Mouse (Mus musculus): Measurements from ENCODE around the gene Tha1. TPM values are rescaled to one million over a fixed set of nuclear protein-coding genes. Genes with fewer than 3 reads are reported as not detected.

Gene Tha1
- polyA plus RNA-seq, 1 experiment from 2014 or later, result 2.7 TPM

GRCm38 (mm10) chr11:117822728-117823241, 50.5 kb downstream of the Tha1 start:
- WGBS, result 96% methylated on average over 7 of the region's 7 CpGs
- DNase-seq (ENCODE audit: low spot score) (no peak), ATAC-seq (ENCODE audit: insufficient read depth, low FRiP score, low TSS enrichment) (no peak)
- no peaks in the 10 kb centered on the region for H3K36me3 ChIP-seq (ENCODE audit: control insufficient read depth, insufficient read depth, low read length)
- H3K4me3 ChIP-seq (ENCODE audit: low read depth, low read length), result no peak overlapping the region
- no peak overlapping the region for H3K9ac ChIP-seq (ENCODE audit: low read length)
- no peak overlapping the region for H3K4me2 ChIP-seq (ENCODE audit: low read depth)
- H3K4me1 ChIP-seq (ENCODE audit: control insufficient read depth, insufficient read depth, low read length), result peaks cover 19% of the 10 kb centered on the region
- no peaks in the 10 kb centered on the region for H3K9me3 ChIP-seq (ENCODE audit: control insufficient read depth, low read length)
- no peak overlapping the region for H3K27ac ChIP-seq (ENCODE audit: low read depth, low read length)
- no peaks in the 10 kb centered on the region for H3K27me3 ChIP-seq (ENCODE audit: control insufficient read depth, insufficient read depth, low read length)

DNA sequence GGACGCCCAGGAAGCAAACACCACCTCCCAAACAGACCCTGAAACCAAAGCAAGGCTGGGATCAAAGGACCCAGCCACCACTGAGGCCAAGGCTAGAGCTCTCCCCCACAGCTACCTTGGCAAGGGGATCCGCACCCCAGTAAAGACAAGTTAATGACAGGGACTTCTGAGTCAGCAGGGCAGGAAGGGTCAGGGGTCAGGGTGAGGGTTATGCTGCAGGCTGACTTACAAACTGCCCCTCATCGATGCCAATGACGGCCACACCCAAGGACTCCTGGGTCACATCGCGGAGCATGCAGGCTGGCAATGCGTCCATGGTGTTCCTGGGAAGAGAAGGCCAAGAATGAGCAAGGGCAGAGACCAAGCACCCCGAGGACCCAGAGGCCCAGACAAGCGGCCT, 51.4 kb downstream of the Tha1 start:
- ATAC-seq (ENCODE audit: insufficient read depth, low FRiP score, low TSS enrichment) (no peak), DNase-seq (ENCODE audit: low spot score) (no peak)
- H3K9me3 ChIP-seq (ENCODE audit: control insufficient read depth, low read length), result no peaks in the 10 kb centered on the region
- no peak overlapping the region for H3K27ac ChIP-seq (ENCODE audit: low read depth, low read length)
- peaks cover 19% of the 10 kb centered on the region for H3K4me1 ChIP-seq (ENCODE audit: control insufficient read depth, insufficient read depth, low read length)
- no peaks in the 10 kb centered on the region for H3K36me3 ChIP-seq (ENCODE audit: control insufficient read depth, insufficient read depth, low read length)
- WGBS, result 87% methylated on average over 9 of the region's 9 CpGs
- H3K27me3 ChIP-seq (ENCODE audit: control insufficient read depth, insufficient read depth, low read length), result no peaks in the 10 kb centered on the region
- H3K4me2 ChIP-seq (ENCODE audit: low read depth), result no peak overlapping the region
- H3K9ac ChIP-seq (ENCODE audit: low read length), result no peak overlapping the region
- no peak overlapping the region for H3K4me3 ChIP-seq (ENCODE audit: low read depth, low read length)

GRCm38 (mm10) chr11:117820173-117820572, 53.1 kb downstream of the Tha1 start:
- no peak overlapping the region for H3K4me2 ChIP-seq (ENCODE audit: low read depth)
- WGBS, result 100% methylated on average over 7 of the region's 7 CpGs
- H3K27me3 ChIP-seq (ENCODE audit: control insufficient read depth, insufficient read depth, low read length), result no peaks in the 10 kb centered on the region
- DNase-seq (ENCODE audit: low spot score), result no peak
- H3K9ac ChIP-seq (ENCODE audit: low read length), result no peak overlapping the region
- H3K36me3 ChIP-seq (ENCODE audit: control insufficient read depth, insufficient read depth, low read length), result peaks cover 4% of the 10 kb centered on the region; the same call in 1 of the 2 replicates
- peaks cover 9% of the 10 kb centered on the region for H3K4me1 ChIP-seq (ENCODE audit: control insufficient read depth, insufficient read depth, low read length)
- H3K27ac ChIP-seq (ENCODE audit: low read depth, low read length), result no peak overlapping the region
- ATAC-seq (ENCODE audit: insufficient read depth, low FRiP score, low TSS enrichment), result no peak
- no peak overlapping the region for H3K4me3 ChIP-seq (ENCODE audit: low read depth, low read length)
- no peaks in the 10 kb centered on the region for H3K9me3 ChIP-seq (ENCODE audit: control insufficient read depth, low read length)

DNA sequence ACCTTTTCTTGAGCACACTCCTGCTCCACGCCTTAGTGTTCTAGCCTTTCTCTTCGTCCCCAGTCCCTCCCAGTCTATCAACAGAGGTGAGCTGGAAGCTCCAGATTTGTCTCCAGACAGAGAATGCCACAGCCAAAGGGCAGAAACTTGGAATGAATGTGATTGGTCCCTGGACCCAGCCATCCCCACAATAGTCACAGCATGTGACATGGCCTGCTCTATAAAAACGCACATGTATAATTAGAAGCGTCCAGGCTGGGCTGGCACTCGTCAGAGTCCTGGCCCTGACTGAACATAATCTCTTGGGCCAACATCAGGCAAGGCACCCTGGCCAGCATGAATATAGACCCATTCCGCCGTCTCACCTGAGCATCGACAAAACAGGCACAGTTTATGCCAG, 54.2 kb downstream of the Tha1 start:
- DNase-seq (ENCODE audit: low spot score), result no peak
- Histone ChIP-seq H3K4me1 (ENCODE audit: control insufficient read depth, insufficient read depth, low read length) (peaks cover 1% of the 10 kb centered on the region; the same call in 1 of the 2 replicates), H3K9me3 (ENCODE audit: control insufficient read depth, low read length) (no peaks in the 10 kb centered on the region), H3K4me2 (ENCODE audit: low read depth) (no peak overlapping the region), H3K27ac (ENCODE audit: low read depth, low read length) (no peak overlapping the region), H3K4me3 (ENCODE audit: low read depth, low read length) (no peak overlapping the region), H3K27me3 (ENCODE audit: control insufficient read depth, insufficient read depth, low read length) (no peaks in the 10 kb centered on the region), H3K36me3 (ENCODE audit: control insufficient read depth, insufficient read depth, low read length) (peaks cover 8% of the 10 kb centered on the region), H3K9ac (ENCODE audit: low read length) (no peak overlapping the region)
- 79% methylated on average over 8 of the region's 8 CpGs for WGBS
- ATAC-seq (ENCODE audit: insufficient read depth, low FRiP score, low TSS enrichment), result no peak

Other genes starting within 250 kb of the Tha1 start
- gene Tnrc6c, start 219.2 kb downstream of the Tha1 start, polyA plus RNA-seq (2014; fragmentation: Nextera tagmentation; extraction: Ambion mirVana), result 17.1 and 18.2 TPM in 2 replicates
- 1.0 and 1.8 TPM in 2 replicates for gene Tmc8, start 91.4 kb downstream of the Tha1 start, polyA plus RNA-seq (2014; fragmentation: Nextera tagmentation; extraction: Ambion mirVana)
- gene Tmc6, start 91.3 kb downstream of the Tha1 start, polyA plus RNA-seq (2014; fragmentation: Nextera tagmentation; extraction: Ambion mirVana), result 14.1 and 14.3 TPM in 2 replicates
- gene 6030468B19Rik, start 75.8 kb downstream of the Tha1 start, polyA plus RNA-seq (2014; fragmentation: Nextera tagmentation; extraction: Ambion mirVana), result 0.65 and 0.91 TPM in 2 replicates
- gene Gm20708, start 63.8 kb downstream of the Tha1 start, polyA plus RNA-seq (2014; fragmentation: Nextera tagmentation; extraction: Ambion mirVana), result 0.64 TPM in 1 of 2 replicates, not detected in the other
- gene Syngr2, start 63.8 kb downstream of the Tha1 start, polyA plus RNA-seq (2014; fragmentation: Nextera tagmentation; extraction: Ambion mirVana), result 29.9 and 30.3 TPM in 2 replicates
- gene Afmid, start 47.6 kb downstream of the Tha1 start, polyA plus RNA-seq (2014; fragmentation: Nextera tagmentation; extraction: Ambion mirVana), result 2.3 and 3.0 TPM in 2 replicates
- 86.0 and 88.2 TPM in 2 replicates for gene Tk1, start 47.4 kb downstream of the Tha1 start, polyA plus RNA-seq (2014; fragmentation: Nextera tagmentation; extraction: Ambion mirVana)
- gene Birc5, start 24.2 kb downstream of the Tha1 start, polyA plus RNA-seq (2014; fragmentation: Nextera tagmentation; extraction: Ambion mirVana), result 287 and 308 TPM in 2 replicates
- not detected in 2 replicates for gene Tmem235, start 12.7 kb downstream of the Tha1 start, polyA plus RNA-seq (2014; fragmentation: Nextera tagmentation; extraction: Ambion mirVana)
- gene Socs3, start 96.6 kb upstream of the Tha1 start, polyA plus RNA-seq (2014; fragmentation: Nextera tagmentation; extraction: Ambion mirVana), result 3.7 and 5.1 TPM in 2 replicates
- gene Pgs1, start 112.8 kb upstream of the Tha1 start, polyA plus RNA-seq (2014; fragmentation: Nextera tagmentation; extraction: Ambion mirVana), result 40.9 and 45.9 TPM in 2 replicates